Mouse (Mus musculus): ENCODE measurements around the gene Wipf2.

The Wipf2 gene

GRCm38 (mm10) chr11:98863028-98863750, at the start of gene Wipf2:
Gene Wipf2, plus strand, starts transcription at chr11:98863638.
- peak; percentile 95 for DNase-seq

GRCm38 (mm10) chr11:98816706-98817239, 46.7 kb upstream of the Wipf2 start:
- no peak for DNase-seq

- DNase-seq = no peak
Measured at GRCm38 (mm10) chr11:98820968-98821367, 42.5 kb upstream of the Wipf2 start.

GRCm38 (mm10) chr11:98826071-98826470, 37.4 kb upstream of the Wipf2 start:
- DNase-seq = peak; percentile 45

GRCm38 (mm10) chr11:98827877-98828276, 35.6 kb upstream of the Wipf2 start:
- DNase-seq = no peak

GRCm38 (mm10) chr11:98829091-98829775, 34.2 kb upstream of the Wipf2 start:
- DNase-seq = no peak

- DNase-seq = no peak
Measured at GRCm38 (mm10) chr11:98829875-98830274, 33.6 kb upstream of the Wipf2 start.

GRCm38 (mm10) chr11:98835296-98835695, 28.1 kb upstream of the Wipf2 start:
- no peak for DNase-seq

- no peak for DNase-seq
Measured at GRCm38 (mm10) chr11:98835725-98836124, 27.7 kb upstream of the Wipf2 start.

- no peak for DNase-seq
Measured at GRCm38 (mm10) chr11:98836128-98836527, 27.3 kb upstream of the Wipf2 start.

GRCm38 (mm10) chr11:98836651-98837141, 26.7 kb upstream of the Wipf2 start, which contains the start of gene Rapgefl1:
Gene Rapgefl1, plus strand, starts transcription at chr11:98836785.
- DNase-seq = peak; percentile 85

- no peak for DNase-seq
Measured at GRCm38 (mm10) chr11:98837231-98837704, 26.2 kb upstream of the Wipf2 start.

- no peak for DNase-seq
Measured at GRCm38 (mm10) chr11:98837917-98838316, 25.5 kb upstream of the Wipf2 start.

- no peak for DNase-seq
Measured at GRCm38 (mm10) chr11:98838512-98838911, 24.9 kb upstream of the Wipf2 start.

GRCm38 (mm10) chr11:98839402-98839801, 24.0 kb upstream of the Wipf2 start:
- no peak for DNase-seq

GRCm38 (mm10) chr11:98839897-98840296, 23.5 kb upstream of the Wipf2 start:
- no peak for DNase-seq

GRCm38 (mm10) chr11:98846016-98846415, 17.4 kb upstream of the Wipf2 start:
- DNase-seq = no peak

GRCm38 (mm10) chr11:98846865-98847604, 16.4 kb upstream of the Wipf2 start:
- DNase-seq = no peak

GRCm38 (mm10) chr11:98849196-98849894, 14.1 kb upstream of the Wipf2 start:
- no peak for DNase-seq

GRCm38 (mm10) chr11:98850100-98851093, 13.0 kb upstream of the Wipf2 start:
- DNase-seq = no peak

GRCm38 (mm10) chr11:98854116-98854515, 9.3 kb upstream of the Wipf2 start:
- DNase-seq = no peak

Data from liver (tissue).